Mouse (Mus musculus) cerebellum, adult 8-10 months (tissue): ENCODE measurements around the gene Unkl.

Experiments
- DNase-seq: peaks from one replicate; pipeline ENCODE4 v3.0.0; 2022

Gene Unkl

GRCm38 (mm10) chr17:25188150-25189031 lies at the start of gene Unkl:
TSS of gene Unkl (plus strand) at chr17:25188397.
- peak; percentile 60 for DNase-seq

GRCm38 (mm10) chr17:25138803-25139202 lies 49.4 kb upstream of the Unkl start:
- DNase-seq, result no peak

GRCm38 (mm10) chr17:25139960-25140359 lies 48.2 kb upstream of the Unkl start:
- DNase-seq, result no peak

DNA sequence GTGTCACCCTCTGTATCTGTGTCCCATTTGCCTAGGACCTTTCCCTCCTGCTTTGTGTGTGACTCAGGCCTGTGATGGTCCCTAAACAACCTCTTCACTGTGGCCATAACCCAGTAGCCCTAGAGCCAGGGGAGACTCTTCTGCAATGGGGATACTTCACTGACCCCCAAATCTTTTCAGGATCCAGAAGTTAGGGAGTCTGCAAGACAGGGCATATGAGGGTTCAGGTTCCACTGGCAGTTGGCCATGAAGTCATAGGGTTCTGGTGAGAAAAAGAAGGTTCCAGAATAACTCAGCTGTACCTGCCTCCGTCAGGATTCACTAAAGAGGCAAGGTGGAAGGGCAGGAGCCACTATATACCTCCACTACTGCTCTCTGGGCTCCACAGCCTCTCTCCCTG lies 26.0 kb upstream of the Unkl start, which contains the start of gene Ccdc154:
TSS of gene Ccdc154 (plus strand) at position 301 of the 400 bp plus-strand sequence.
- no peak for DNase-seq

- no peak for DNase-seq
Measured at GRCm38 (mm10) chr17:25163387-25163786, 24.8 kb upstream of the Unkl start.

GRCm38 (mm10) chr17:25164770-25165169 lies 23.4 kb upstream of the Unkl start:
- DNase-seq, result no peak

GRCm38 (mm10) chr17:25165970-25166671 lies 22.1 kb upstream of the Unkl start:
- DNase-seq, result no peak

GRCm38 (mm10) chr17:25169706-25170105 lies 18.5 kb upstream of the Unkl start:
- no peak for DNase-seq

- no peak for DNase-seq
Measured at GRCm38 (mm10) chr17:25172558-25172957, 15.6 kb upstream of the Unkl start.

- DNase-seq, result no peak
Measured at GRCm38 (mm10) chr17:25175411-25175810, 12.8 kb upstream of the Unkl start, which contains the start of gene Gm38655. TSS of gene Gm38655 (minus strand) at chr17:25175471.

DNA sequence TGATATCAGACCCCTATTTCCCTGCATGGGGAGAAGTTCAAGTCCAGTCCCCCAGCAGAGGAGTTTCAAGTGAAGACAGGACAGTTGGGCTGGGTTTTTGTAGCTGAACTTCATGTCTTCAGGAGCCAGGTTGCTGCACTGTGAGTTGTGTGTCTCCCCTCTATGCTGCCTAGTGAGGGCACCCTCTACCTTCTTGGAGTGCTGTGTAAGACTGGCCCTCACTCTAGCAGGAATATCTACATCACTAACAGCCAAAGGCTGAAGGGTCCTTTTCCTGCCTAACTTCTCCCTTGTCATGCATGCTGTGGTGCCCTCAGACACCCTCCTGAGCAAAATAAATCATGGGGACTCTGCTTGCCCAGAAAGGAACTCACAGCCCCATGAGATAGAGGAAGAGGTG lies 5.0 kb upstream of the Unkl start:
- DNase-seq, result no peak

DNA sequence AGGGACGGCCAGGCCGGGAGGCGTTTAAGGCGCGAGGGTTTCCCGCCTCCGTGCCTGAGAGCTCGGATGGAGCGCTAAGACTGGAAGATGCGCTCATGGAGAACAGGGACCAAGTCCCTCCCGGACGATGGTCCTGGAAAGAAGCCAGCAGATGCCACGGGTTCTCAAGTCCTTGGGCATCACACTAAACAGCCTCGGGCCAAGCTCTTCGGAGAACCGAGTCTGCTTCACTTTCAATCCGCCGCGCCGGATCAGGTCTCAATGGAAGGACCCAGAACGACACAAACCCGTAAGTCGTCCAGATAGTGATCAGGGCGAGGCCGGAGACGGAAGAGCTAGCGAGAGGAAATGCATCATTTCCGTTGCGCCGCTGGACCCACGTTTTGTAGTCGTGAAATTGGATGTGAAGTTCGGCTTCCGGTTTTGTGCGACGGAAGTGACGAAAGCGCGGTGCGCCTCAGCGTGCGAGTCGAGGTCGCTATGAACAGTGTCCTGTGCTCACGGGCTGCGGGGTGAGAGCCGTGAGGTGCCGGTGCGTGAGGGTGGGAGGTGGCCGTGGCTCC lies 4.0 kb upstream of the Unkl start, which contains the start of gene BC003965:
TSS of gene BC003965 (plus strand) at position 426 of the 563 bp plus-strand sequence.
- peak; percentile 97 for DNase-seq

DNA sequence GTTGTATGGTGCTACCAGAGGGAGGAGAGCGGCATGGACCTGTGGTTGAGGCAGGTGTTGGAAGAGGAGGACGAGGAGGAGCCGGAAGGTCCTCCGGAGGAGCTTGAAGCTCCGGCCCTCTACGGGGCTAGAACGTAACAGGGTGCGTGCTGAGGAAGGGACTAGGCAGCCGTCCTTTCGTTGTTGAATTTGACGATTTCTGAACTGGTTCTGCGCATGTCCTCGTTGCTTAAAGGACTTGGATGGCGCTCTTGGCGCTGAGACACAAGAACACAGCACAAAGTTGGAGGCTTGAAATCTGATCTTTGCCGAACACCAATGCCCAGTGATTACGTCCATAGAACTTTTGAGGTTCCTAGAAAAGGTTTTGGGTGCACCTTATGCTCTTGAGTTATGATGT lies 3.2 kb upstream of the Unkl start:
- DNase-seq, result no peak

GRCm38 (mm10) chr17:25187784-25188149 lies 430 bp upstream of the Unkl start:
- no peak for DNase-seq

DNA sequence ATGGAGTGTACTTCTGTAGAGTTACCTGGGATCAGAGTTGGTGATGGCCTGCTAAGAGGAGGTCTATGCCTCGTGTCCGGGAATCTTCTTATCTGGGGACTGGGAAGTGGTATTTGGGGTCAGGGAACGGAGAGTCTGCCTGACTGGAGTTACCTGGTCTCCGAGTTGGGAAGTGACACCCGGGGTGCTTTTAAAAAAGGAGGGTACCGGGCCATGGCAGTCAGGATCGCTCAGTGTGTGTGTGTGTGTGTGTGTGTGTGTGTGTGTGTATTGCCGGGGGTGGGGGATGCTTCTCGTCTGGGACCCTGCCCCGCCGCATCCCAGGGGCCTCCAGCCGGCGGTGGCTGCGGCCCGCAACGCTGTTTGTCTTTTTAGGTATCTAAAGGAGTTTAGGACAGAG lies 894 bp downstream of the Unkl start:
- DNase-seq, result no peak

DNA sequence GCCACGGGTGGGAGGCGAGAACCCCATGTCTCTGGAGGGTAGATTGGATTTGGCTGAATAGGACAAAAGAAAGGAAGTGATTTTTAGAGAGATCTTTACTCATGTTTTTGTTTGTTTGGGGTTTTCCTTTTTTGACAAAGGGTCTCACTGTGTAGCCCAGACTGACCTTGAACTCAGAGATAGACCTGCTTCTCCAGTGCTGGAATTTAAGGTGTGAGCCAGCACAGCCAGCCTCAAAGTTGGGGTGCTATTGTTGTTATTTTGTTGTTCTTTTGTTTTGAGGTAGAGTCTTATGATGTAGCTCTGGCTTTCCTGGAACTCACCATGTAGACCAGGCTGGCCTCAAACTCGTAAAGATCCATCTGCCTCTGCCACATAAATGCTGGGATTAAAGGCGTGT lies 14.2 kb downstream of the Unkl start:
- no peak for DNase-seq

DNA sequence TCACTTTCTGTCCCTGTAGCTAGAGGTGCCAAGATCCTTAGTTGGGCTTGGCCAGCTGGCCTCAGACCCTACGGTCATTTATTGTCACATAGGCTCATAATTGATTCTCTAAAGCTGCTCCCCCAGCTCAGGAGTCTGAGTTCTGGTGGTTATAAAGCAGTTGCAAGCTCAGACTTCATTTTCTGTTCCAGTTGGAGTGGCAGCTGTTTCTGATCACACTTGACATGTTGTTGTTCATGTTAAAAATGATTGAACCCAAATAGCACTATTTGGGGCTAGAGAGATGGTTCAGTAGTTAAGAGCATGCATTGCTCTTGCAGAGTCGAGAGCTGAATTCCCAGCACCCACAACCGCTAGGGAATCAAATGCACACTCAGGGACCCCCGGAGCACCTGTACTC lies 21.8 kb downstream of the Unkl start:
- no peak for DNase-seq

DNA sequence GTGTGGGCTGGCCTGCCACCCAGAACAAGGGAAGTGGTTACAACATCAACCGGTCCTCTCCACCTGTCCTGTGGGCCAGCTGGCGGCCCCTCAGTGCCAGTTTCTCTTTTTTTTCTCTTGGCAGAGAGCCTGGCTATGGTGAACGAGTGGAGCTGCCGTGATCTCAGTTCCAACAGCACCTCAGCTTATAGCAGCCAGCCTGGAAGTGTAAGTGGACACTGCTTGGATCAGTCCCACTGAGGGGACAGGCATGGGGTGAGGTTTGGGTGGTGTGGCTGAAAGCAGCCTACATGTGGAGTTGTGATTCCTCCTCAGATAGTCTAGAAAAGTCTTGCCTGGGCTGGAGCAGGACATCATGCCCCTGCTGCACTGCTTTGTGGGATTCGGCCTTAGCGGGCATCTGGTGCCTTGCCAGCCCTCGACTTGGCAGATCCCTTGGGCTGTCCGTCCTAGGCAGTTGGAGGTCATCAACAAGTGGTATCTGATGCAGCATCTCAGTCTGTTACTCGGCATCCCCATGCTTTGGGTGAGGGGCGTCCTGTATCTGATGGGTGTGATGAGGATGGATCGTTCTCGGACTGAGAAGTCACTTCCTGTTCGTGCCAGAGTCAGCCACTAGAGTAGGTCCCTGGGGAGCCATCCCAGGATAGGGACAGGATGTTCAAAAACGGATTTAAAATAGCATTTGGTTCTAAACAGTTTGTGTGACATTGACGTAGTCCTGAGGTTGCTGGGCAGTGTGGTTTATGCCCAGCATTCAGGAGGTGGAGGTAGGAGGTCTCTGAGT lies 22.7 kb downstream of the Unkl start:
- peak; percentile 73 for DNase-seq

DNA sequence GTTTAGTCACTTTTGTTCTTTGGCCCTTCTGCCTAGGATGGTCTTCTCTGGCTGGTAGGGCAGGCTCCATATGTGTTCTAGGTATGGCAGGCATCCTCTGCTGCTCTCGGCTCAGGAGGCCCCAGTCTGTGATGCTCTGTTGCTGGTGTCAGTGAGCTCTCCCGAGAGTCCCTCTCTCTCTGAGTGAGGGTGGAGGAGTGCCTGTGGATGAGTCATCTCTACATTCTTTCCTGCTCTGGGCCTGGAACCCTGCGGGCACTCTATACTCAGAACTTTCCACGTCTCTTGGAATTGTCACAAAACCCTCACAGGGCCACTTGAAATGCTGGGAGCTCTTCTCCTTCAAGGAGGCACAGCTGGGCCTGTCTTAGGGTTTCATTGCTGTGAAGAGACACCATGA lies 23.5 kb downstream of the Unkl start:
- no peak for DNase-seq

GRCm38 (mm10) chr17:25215431-25215830 lies 27.2 kb downstream of the Unkl start:
- DNase-seq, result no peak

DNA sequence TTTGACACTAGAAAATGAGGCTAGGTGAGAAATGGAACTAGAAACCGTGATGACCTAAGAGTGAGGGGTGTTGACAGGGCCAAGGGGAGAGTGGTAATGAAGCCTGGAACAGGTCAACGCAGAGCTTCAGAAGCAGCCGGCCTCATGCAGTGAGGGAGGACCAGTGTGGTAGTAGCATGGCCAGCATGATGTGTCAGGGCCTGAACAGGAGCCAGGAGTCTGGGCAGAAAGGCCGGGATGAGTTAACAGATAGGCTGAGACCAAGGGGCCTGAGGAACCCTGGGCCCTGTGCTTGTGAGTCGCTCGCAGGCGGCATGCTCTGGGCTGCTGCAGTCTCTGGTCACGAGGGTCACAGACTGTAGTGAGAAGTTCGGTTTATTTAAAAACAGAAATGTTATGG lies 30.8 kb downstream of the Unkl start:
- DNase-seq, result no peak

DNA sequence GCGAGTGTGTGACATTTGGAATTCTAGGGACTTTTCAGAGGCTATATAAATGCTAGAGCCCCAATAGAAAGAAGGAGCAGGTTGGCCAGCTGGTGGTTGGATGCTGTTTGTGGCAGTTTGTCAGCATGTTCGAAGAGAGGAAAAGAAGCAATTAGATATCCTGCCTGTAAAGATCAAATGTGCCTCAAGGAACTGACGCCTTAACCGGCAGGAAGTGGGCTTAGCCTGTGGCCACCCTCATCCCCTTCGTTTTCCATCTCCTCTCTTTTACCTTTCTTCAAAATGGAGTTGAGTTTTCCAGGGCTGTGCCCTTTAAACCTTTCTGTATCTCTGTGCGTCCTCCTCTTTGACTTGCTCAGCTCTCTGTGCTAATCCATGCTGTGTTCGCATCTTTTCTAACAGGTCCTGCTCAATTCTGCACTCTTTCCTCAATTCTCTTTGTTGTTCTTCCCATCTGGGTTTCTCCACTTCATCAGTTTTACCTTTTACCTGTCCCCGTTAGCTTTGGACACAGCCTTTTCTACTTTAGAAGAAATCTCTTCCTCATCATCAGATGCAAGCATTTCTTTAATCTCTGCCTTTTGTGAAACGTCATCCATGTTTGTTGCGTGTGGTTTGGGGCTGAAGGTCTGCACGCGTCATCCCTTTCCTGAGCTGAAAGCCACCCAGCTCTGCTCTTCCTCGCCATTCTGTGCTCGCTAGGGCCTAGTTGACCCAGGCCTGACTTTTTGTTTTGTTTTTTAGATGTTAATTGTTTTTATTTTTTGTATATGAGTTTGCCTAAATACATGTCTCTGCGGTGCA lies 31.5 kb downstream of the Unkl start:
- no peak for DNase-seq
